Mouse (Mus musculus) liver, adult 2 months (tissue): Measurements from ENCODE around the gene 9130213A22Rik.

Source experiments
- CTCF ChIP-seq: fragments of 200-500 bp; IDR thresholded peaks from 2 replicates; pipeline ENCODE4 v1.5.1; 2011; ENCODE audit warnings: low read depth, low read length, control low read depth
- POLR2A ChIP-seq: fragments of 200-500 bp; IDR thresholded peaks from 2 replicates; pipeline ENCODE4 v1.6.1; 2011; ENCODE audit warnings: low read length, control low read depth; ENCODE audit not compliant: insufficient read depth; ENCODE audit errors: extremely low read depth

- TF ChIP-seq CTCF (no peak), POLR2A (no peak)
Measured at GRCm38 (mm10) chr11:69078805-69079438, 43.5 kb downstream of the 9130213A22Rik start.
